Mouse (Mus musculus): ENCODE measurements around the gene Slc25a16.
A peak's percentile ranks its signal among the peaks of the same experiment; 100 is the strongest.
"Not testable (repeated sequence)": the region's sequence is repeated elsewhere in the genome, so short reads cannot be mapped to it uniquely, and the experiment has no call there.

Slc25a16 gene

GRCm38 (mm10) chr10:62902829-62903228 is 17.6 kb upstream of the Slc25a16 start:
- no peak for DNase-seq (ENCODE audit: low spot score)

DNA sequence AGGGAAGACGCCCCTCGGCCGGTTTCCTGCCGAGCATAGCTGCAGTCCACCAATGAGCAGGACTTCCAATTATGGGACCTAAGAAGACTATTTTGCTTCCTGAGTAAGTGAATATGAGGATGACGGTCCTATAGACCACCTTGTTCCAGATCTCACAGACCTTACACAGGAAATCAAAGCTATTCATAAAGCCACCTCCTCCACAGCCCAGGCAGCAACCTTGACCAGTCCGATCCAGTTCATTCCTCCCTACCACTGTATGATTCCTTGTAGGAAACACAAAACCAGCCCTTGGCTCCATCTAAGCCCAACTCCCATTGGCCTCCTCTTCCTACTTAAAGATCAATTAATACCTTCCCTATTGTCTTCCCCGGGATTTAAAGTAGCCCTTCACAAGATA is 14.1 kb upstream of the Slc25a16 start:
- no peak for DNase-seq (ENCODE audit: low spot score)

- not testable (repeated sequence) for DNase-seq (ENCODE audit: low spot score)
These were observed 11.5 kb upstream of the Slc25a16 start, which contains the start of gene Tet1 for GRCm38 (mm10) chr10:62908896-62909295. TSS of gene Tet1 (minus strand) at chr10:62908996.

DNA sequence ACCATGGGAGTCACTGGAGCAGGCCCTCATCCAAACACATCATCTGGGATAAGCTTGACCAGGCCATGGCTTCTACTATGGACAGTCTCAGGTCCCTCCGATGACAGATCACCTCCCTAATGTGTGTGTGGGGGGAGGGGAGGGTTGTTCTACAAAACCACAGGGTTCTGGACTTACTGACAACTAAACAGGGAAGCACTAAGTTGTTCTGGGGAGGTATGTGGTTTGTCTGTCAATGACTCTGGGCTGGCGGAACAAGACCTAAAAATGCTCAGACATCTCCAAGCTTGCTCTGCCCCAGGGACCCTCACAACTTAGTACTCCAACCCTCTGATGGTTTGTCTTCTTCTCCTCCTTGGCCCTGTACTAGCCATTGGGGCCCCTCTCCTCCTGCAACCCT is 9.3 kb upstream of the Slc25a16 start:
- no peak for DNase-seq (ENCODE audit: low spot score)

DNA sequence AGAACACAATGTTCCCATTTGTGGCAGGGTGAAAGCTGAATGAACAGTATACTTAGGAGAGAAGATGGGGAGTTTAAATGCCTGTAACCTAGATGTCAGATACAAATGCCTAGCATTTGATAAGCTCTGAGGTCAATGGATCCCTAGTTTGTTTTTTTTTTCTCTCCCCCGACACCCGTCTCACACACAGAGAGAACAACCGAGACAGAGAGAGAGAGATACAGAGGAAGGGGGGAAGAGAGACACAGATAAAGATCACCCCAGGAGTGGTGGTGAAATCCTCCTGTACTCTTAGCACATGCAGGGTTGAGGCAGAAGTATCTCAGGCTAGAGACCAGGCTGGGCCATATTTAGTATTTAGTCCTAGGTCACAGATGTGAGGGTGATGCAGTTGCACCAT is 1.4 kb upstream of the Slc25a16 start:
- no peak for DNase-seq (ENCODE audit: low spot score)

DNA sequence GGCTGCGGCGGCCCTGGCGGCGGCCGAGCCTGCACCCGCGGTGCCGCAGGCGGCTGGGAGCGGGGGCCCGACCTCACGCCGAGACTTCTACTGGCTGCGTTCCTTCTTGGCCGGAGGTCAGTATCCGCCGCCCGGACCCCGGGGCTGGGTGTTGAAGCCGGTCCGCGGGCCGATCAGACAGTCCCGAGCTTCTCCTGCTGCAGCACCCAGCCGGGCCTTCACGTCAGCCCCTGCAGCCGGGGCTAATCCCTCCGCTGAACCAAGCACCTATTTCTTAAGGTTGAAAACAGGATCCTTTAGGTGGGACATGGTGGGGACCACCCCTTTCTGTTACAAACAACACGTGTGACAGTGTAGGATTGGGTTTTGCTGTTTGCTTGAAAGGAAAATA is 328 bp downstream of the Slc25a16 start:
- no peak for DNase-seq (ENCODE audit: low spot score)

- DNase-seq (ENCODE audit: low spot score) = no peak
These were observed 3.7 kb downstream of the Slc25a16 start for GRCm38 (mm10) chr10:62924096-62924635.

DNA sequence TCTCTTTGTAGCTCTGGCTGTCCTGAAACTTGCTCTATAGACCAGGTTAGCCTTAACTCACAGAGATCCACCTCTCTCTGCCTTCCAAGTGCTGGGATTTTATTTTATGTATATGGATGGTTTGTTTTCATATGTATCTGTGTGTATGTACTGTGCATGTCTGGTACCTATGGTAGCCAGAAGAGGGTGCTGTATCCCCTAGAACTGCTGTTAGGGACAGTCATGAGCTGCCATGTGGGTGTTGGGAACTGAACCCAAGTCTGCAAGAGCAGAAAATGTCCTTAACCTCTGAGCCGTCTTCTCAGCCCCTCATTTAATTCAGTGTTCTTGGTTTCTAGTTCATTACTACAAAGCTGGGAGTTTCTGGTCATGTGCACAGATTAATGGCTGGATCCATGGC is 11.9 kb downstream of the Slc25a16 start:
- DNase-seq (ENCODE audit: low spot score) = no peak

DNA sequence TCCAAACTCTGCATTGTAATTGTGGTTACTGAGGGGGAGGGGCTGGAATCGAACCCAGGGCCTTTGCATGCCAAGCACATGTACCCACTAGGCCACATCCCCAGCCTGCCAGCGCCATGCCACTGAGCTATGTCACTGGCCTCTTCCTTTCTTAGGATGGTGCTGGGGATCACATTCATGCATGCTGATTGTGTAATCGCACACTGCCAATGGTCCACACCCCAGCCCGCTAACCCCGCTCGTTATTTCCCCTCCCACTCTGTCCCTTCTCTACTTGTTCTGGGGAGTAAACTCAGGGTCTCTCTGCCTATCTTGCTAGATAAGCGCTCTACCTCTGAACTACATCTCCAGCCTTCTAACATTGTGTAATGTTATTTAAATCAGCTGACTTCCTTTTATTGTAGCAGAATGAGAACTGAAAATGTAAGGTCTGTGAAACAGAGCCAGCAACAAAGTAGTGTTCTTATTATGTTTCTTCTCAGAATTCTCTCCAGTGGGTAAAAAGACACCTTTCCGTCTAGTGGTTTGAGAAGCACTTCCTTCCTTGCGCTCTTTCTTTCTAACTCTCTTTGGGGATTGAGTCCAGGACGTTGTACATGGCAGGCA is 24.6 kb downstream of the Slc25a16 start:
- DNase-seq (ENCODE audit: low spot score) = no peak

GRCm38 (mm10) chr10:62946738-62947471 is 26.5 kb downstream of the Slc25a16 start, which contains the start of gene Dna2:
TSS of gene Dna2 (plus strand) at chr10:62947026.
- DNase-seq (ENCODE audit: low spot score) = no peak

DNA sequence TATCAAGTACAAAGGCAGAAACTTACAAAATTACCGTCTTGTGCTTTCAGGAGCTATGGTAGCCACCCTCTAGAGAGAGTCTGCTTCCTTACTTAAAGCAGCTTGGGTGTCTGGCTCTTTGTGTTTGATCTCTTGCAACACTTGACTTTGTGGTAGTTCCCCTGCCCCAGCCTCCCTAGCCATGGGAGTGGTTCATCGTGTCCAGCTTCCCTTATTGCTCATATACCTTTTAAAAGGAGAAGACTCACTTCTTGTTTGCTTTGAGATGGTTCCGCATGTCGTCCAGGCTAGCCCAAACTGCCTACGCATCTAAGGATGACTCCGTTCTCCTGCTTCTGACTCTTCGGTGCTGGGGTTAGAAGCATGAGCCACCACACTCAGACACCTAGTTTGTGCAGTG is 28.1 kb downstream of the Slc25a16 start:
- no peak for DNase-seq (ENCODE audit: low spot score)

DNA sequence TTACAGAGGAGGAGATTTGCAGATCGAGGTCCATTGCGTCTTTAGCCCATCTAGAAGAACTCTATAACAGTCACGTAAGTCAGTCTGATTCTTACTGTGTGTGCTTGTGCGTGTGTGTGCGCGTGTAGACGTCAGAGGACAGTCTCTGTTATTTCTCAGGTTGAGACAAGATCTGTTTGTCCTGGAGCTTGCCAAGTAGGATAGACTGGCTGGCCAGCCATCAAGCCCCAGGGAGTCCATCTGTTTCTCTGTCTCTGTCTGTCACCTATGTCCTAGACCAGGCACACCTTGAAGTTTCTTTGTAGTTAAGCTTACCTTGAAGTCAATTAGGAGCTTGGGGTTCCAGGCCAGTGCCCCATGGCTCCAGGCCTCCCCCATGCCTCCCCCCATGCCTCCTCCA is 43.5 kb downstream of the Slc25a16 start:
- no peak for DNase-seq (ENCODE audit: low spot score)

DNA sequence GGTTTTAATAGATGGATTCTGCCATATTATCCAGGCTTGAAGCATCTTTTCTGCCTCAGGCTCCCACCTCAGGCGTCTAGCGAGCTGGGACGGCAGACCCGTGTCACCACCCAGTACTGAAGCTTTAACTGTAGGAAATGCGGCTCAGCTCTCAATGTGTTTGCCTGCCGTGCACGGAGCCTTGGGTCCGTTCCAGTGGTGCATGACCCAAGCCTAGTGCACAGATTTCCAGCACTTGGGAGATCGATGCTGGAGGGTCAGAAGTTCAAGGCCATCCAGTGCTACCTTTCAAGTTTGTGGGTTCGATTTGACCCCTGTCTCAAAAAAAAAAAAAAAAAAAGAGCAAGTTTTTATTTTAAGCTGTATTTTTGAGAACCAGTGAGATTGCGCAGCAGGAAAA is 45.4 kb downstream of the Slc25a16 start:
- no peak for DNase-seq (ENCODE audit: low spot score)

DNA sequence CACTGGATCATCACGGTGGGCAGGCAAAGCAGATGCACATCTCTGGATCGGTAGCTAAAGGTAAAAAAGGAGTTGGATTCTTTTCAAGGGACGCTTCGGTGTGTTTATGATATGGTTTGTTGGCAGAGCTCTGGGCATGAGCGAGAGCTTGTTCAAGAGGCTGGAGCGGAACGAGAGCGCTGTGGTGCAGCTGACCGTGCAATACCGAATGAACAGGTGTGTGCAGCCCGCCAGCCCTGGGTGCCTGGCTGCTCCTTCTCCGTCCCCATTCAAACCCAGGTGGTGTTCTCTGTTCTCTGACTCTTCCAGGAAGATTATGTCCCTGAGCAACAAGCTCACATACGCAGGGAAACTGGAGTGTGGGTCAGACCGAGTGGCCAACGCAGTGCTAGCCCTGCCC is 45.9 kb downstream of the Slc25a16 start:
- no peak for DNase-seq (ENCODE audit: low spot score)

DNA sequence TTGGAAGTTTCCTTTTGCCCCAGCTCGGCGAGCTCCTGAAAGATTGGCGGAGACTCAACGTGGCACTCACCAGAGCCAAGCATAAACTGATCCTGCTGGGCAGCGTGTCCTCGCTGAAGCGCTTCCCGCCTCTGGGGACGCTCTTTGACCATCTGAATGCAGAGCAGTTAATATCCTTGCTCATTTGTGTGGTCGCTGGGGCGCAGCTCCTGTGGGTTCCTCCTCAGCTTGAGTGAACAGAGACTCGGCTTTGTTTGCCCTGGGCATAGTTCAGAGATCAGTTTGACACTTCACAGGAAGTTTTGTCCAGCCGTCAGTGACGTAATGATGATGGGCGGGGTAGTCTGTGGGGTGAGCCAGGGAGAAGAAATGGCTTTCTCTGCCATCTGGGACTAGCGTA is 51.4 kb downstream of the Slc25a16 start:
- no peak for DNase-seq (ENCODE audit: low spot score)

DNA sequence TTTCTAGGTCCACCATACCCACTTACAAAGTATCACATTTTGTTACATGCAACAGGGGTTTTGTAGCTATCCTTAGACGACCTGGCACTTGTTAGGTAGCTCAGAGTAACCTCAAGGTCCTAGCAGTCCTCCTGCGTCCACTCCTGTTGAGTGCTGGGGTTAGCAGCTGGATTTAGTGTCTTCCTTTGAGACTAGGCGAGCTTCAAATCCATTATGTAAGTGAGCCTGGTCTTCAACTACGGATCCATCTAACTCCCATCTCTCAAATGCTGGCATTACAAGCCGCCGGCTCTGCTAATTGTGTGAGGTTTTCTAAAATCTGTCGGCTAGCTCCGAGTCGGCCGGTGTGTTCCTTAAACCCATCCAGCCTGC is 59.2 kb downstream of the Slc25a16 start:
- DNase-seq (ENCODE audit: low spot score) = no peak

GRCm38 (mm10) chr10:62980039-62980954 is 59.9 kb downstream of the Slc25a16 start, which contains the start of gene Rufy2:
TSS of gene Rufy2 (plus strand) at chr10:62980223.
- DNase-seq (ENCODE audit: low spot score) = peak; percentile 50

DNA sequence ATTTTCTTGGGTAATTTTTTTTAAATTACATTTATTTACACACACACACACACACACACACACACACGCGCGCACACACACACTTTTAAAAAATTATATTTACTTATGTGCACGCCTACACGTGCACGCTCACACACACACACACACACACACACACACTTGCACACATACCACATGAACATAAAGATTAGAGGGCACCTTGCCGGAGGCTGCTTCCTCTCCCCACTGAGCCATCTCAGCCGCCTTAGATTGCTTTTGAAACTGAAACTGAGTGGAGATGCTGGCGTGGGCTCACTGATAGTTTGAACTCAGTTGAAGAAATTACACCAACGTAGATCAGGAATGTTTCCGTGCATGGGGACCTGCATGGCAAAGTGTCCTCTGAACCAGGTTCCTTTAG is 63.6 kb downstream of the Slc25a16 start:
- no peak for DNase-seq (ENCODE audit: low spot score)

- no peak for DNase-seq (ENCODE audit: low spot score)
These were observed 64.1 kb downstream of the Slc25a16 start for GRCm38 (mm10) chr10:62984495-62984894.

GRCm38 (mm10) chr10:62987341-62987740 is 66.9 kb downstream of the Slc25a16 start:
- DNase-seq (ENCODE audit: low spot score) = no peak

- no peak for DNase-seq (ENCODE audit: low spot score)
These were observed 70.2 kb downstream of the Slc25a16 start for GRCm38 (mm10) chr10:62990636-62991035.

- no peak for DNase-seq (ENCODE audit: low spot score)
These were observed 73.6 kb downstream of the Slc25a16 start for GRCm38 (mm10) chr10:62993991-62994390.

Data from urinary bladder, postnatal 10 days (tissue).